Mouse (Mus musculus) midbrain, postnatal 0 days (tissue): ENCODE data around the gene Bdkrb2. TPM values are rescaled to one million over a fixed set of nuclear protein-coding genes. Genes with fewer than 3 reads are reported as not detected.

ENCODE experiments used
- ATAC-seq: fragments of 200-750 bp; cut with Nextera tagmentation; 2 replicates; pipeline ENCODE4 v1.8.0; 2017; ENCODE audit warnings: moderate number of reproducible peaks, mild to moderate bottlenecking, moderate TSS enrichment, moderate library complexity; ENCODE audit not compliant: low FRiP score
- DNase-seq: peaks from one replicate; pipeline ENCODE4 v3.0.0-alpha.2; 2015; ENCODE audit warnings: low spot score
- H3K27ac ChIP-seq: fragments of 300-500 bp; sonication (generic); 2 replicates; pipeline ENCODE4 v1.5.1; 2014; ENCODE audit warnings: low read depth, mild to moderate bottlenecking, low read length, mixed read lengths
- H3K27me3 ChIP-seq: fragments of 300-500 bp; sonication (generic); 2 replicates; pipeline ENCODE4 v1.6.1; 2014; ENCODE audit warnings: low read length, control low read depth, mixed read lengths; ENCODE audit not compliant: insufficient read depth
- H3K36me3 ChIP-seq: fragments of 300-500 bp; sonication (generic); 2 replicates; pipeline ENCODE4 v1.6.1; 2014; ENCODE audit warnings: low read length, control low read depth, mixed read lengths; ENCODE audit not compliant: insufficient read depth
- H3K4me1 ChIP-seq: fragments of 300-500 bp; sonication (generic); 2 replicates; pipeline ENCODE4 v1.6.1; 2014; ENCODE audit warnings: mild to moderate bottlenecking, control low read depth, antibody characterized with exemption, low read length, mixed read lengths; ENCODE audit not compliant: insufficient read depth
- H3K4me2 ChIP-seq: fragments of 300-500 bp; sonication (generic); 2 replicates; pipeline ENCODE4 v1.6.1; 2014; ENCODE audit warnings: low read depth, mild to moderate bottlenecking, low read length, mixed read lengths; ENCODE audit not compliant: poor library complexity, severe bottlenecking
- H3K4me3 ChIP-seq: fragments of 300-500 bp; sonication (generic); 2 replicates; pipeline ENCODE4 v1.5.1; 2014; ENCODE audit warnings: low read depth, mild to moderate bottlenecking, low read length, moderate library complexity
- H3K9ac ChIP-seq: fragments of 300-500 bp; sonication (generic); replicated peaks from 2 replicates; pipeline ENCODE4 v1.6.1; 2014; ENCODE audit warnings: mild to moderate bottlenecking, low read length, moderate library complexity, mixed read lengths; ENCODE audit not compliant: poor library complexity, severe bottlenecking
- H3K9me3 ChIP-seq: fragments of 300-500 bp; sonication (generic); 2 replicates; pipeline ENCODE4 v1.6.1; 2016; ENCODE audit warnings: low read length, control low read depth
- CTCF ChIP-seq: IDR thresholded peaks from 2 replicates; pipeline ENCODE4 v1.5.1; 2016; ENCODE audit warnings: antibody characterized with exemption, mild to moderate bottlenecking
- WGBS: fragments of 180-500 bp; shearing (Covaris S2); extraction: QIAGEN DNeasy Blood & Tissue Kit; methylation state at CpG from one replicate; pipeline ENCODE4 v1.1.7; 2014; 5-methylcytosine and 5-hydroxymethylcytosine counted together
- polyA plus RNA-seq: library from polyadenylated mRNA; unstranded; fragments of >200 nt; fragmentation: Nextera tagmentation; extraction: Ambion mirVana; gene quantifications from 2 replicates; pipeline ENCODE4 v1.2.1, GENCODE M21; 2015
- total RNA-seq: library from RNA; depleted of rRNA; stranded (reverse); fragments of >200 nt; gene quantifications from 2 replicates; pipeline ENCODE4 v1.2.3, GENCODE M21; 2014

The Bdkrb2 gene
- total and polyA plus RNA-seq, 2 experiments from 2014 or later = 0.64 to 1.6 TPM

DNA sequence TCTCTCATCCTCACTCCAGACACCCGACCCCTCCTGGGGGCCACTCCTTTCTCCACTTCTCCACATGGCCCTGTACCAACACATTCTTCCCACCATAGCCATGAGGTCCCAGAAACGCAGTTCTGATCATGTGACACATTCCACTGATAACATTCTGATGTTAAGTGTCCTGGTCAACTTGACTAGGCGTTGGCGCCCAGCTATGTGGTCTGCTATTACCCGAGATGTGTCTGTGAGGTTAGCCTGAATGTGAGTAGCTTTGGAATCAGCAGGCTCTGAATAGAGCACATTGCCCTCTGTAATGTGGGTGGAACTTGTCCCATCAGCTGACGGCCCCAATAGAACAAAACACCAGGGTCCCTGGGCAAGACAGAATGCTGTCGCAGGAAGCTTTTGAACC, 18.2 kb upstream of the Bdkrb2 start:
- no peak overlapping the region for H3K4me3 ChIP-seq
- H3K27ac ChIP-seq = no peak overlapping the region
- no peak for ATAC-seq
- H3K27me3 ChIP-seq = no peaks in the 10 kb centered on the region
- no peaks in the 10 kb centered on the region for H3K36me3 ChIP-seq
- H3K9me3 ChIP-seq = no peaks in the 10 kb centered on the region
- no peak overlapping the region for H3K9ac ChIP-seq
- no peak overlapping the region for H3K4me2 ChIP-seq
- no peak for TF ChIP-seq CTCF
- WGBS = 85% methylated on average over 7 of the region's 7 CpGs
- DNase-seq = no peak
- H3K4me1 ChIP-seq = no peaks in the 10 kb centered on the region

DNA sequence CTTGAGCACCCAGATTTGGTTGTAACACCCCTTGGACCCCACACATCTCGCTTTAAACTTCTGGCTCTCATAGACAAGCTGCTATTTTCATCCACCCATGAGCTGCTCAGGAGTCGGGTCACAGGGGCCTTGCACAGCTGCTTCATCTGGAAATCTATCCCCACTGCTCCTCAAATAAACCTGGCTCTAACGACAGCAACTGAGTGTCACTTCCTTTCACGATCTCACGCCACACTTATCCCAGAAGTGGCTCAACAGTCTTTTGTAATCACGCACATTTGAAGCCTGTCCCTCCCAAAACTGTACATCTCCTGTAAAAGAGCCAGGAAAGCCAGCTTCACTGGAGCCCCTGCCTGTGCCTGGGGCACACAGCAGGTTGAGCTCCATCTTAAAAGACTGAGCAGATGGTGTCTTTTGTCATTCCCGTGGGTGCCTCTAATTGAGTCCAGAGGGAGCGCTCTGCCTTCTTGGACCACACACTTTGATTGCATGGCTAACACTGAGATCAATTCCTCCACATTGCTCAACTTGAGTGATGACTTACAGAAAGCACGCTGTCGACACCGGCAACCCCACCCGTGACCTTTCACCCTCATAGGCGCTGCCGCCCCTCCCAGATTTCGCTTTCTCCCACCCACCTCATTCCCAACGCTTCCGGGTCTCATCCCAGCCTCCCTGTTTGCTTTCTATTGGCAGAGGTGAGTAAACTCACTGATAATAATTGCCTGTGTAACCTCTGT, 17.2 kb upstream of the Bdkrb2 start:
- ATAC-seq (no peak), DNase-seq (no peak)
- no peak overlapping the region for H3K27ac ChIP-seq
- no peak overlapping the region for H3K4me3 ChIP-seq
- H3K4me1 ChIP-seq = no peaks in the 10 kb centered on the region
- no peak for TF ChIP-seq CTCF
- no peaks in the 10 kb centered on the region for H3K36me3 ChIP-seq
- no peak overlapping the region for H3K9ac ChIP-seq
- no peaks in the 10 kb centered on the region for H3K9me3 ChIP-seq
- WGBS = 45% methylated on average over 17 of the region's 17 CpGs
- H3K4me2 ChIP-seq = no peak overlapping the region
- H3K27me3 ChIP-seq = no peaks in the 10 kb centered on the region

DNA sequence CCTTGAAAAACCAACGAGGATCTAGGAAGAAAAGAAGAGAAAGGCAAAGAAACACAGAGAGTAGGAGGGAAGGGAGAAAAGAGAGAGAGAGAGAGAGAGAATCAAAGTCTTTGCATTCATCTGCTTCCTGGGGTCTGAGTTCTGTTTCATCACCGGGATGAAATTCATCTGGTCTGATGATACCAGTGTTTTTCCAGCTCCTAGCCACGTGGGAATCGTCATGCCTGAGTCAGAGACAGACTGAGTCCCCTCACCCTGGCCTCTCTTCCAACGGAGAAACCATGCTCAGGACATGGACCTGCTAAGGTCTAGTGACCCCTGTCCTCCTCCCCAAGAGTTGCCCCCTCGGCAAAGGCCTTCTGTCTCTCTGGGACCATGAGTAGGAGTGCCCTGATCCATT, 16.5 kb upstream of the Bdkrb2 start:
- H3K9me3 ChIP-seq = no peaks in the 10 kb centered on the region
- no peak for TF ChIP-seq CTCF
- ATAC-seq (no peak), DNase-seq (no peak)
- H3K4me3 ChIP-seq = no peak overlapping the region
- no peaks in the 10 kb centered on the region for H3K36me3 ChIP-seq
- no peak overlapping the region for H3K9ac ChIP-seq
- no peaks in the 10 kb centered on the region for H3K4me1 ChIP-seq
- no peak overlapping the region for H3K27ac ChIP-seq
- no peak overlapping the region for H3K4me2 ChIP-seq
- 72% methylated on average over 6 of the region's 6 CpGs for WGBS
- no peaks in the 10 kb centered on the region for H3K27me3 ChIP-seq

DNA sequence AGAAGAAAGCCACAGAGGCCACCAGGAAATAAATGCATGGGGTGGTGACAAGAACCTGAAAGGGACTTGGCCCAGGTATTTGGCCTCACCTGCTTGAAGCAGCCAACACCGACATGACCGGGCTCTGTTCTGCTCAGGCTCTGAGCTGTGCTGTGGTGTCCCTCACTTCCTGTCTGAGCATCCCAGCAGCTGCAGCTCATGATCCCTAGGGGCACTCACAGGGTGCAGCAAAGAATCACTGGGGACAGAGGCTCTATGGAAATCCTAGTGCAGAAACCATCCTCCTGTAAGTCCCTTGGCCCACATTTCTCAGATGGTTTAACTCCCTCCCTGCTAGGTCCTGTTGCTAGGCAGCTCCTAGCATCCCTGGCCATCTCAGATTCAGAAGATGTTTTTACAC, 15.9 kb upstream of the Bdkrb2 start:
- no peak for ATAC-seq
- no peaks in the 10 kb centered on the region for H3K27me3 ChIP-seq
- TF ChIP-seq CTCF = no peak
- H3K9ac ChIP-seq = no peak overlapping the region
- H3K36me3 ChIP-seq = no peaks in the 10 kb centered on the region
- WGBS = 82% methylated on average over 2 of the region's 2 CpGs
- no peak overlapping the region for H3K4me3 ChIP-seq
- H3K27ac ChIP-seq = no peak overlapping the region
- no peaks in the 10 kb centered on the region for H3K9me3 ChIP-seq
- DNase-seq = no peak
- H3K4me1 ChIP-seq = no peaks in the 10 kb centered on the region
- no peak overlapping the region for H3K4me2 ChIP-seq

DNA sequence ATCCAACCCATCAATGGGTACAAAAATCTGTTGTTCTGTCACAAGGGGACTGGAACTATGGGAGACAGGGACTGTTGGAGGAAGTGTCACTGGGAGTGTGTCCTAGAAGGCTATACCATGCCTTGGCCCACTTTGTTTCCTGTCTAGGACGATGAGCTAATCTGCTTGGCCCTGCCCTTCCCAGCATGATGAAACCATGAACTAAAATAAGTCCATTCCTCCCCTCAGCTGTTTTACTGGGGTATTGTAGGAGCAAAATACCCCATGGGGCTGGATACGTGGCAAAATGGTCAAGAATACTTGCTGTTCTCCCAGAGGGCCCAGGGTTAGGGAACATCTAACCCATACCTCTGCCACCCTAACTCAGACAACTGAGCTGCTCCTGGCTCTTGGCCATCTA, 15.0 kb upstream of the Bdkrb2 start:
- Histone ChIP-seq H3K27ac (no peak overlapping the region), H3K27me3 (no peaks in the 10 kb centered on the region), H3K9me3 (no peaks in the 10 kb centered on the region), H3K36me3 (no peaks in the 10 kb centered on the region), H3K9ac (no peak overlapping the region), H3K4me1 (no peaks in the 10 kb centered on the region), H3K4me3 (no peak overlapping the region), H3K4me2 (no peak overlapping the region)
- TF ChIP-seq CTCF = no peak
- DNase-seq (no peak), ATAC-seq (no peak)
- 63% methylated on average over 2 of the region's 2 CpGs for WGBS

DNA sequence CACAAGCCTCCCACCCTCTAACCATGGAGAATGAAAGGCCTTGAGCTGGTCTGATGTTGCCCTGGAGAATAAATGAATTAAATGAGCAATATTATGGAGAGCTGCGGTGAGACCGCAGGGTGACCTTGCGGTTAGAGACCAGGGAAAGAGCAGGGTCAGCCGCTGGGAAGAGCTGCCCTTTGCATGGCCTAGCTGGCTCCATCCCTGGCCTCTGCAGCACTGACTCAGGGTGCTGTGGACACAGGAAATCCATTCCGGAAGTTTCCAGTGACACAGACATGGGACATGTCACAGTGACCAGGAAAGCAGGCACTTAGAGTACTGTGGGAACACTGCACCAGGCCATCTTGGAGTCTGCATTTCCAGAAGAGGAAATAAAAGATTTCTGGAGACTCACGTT, 14.1 kb upstream of the Bdkrb2 start:
- TF ChIP-seq CTCF = no peak
- WGBS = 87% methylated on average over 6 of the region's 6 CpGs
- H3K9ac ChIP-seq = no peak overlapping the region
- no peaks in the 10 kb centered on the region for H3K4me1 ChIP-seq
- H3K4me2 ChIP-seq = no peak overlapping the region
- H3K27ac ChIP-seq = no peak overlapping the region
- H3K9me3 ChIP-seq = no peaks in the 10 kb centered on the region
- no peaks in the 10 kb centered on the region for H3K27me3 ChIP-seq
- H3K4me3 ChIP-seq = no peak overlapping the region
- DNase-seq (no peak), ATAC-seq (no peak)
- no peaks in the 10 kb centered on the region for H3K36me3 ChIP-seq
